Mouse (Mus musculus) embryo, embryonic 9.5 days (tissue): Measurements from ENCODE around the gene Hist1h3f.

Experiments
- DNase-seq: peaks from one replicate; pipeline ENCODE4 v3.0.0-alpha.2; 2017; ENCODE audit errors: extremely low spot score

Gene Hist1h3f

DNA sequence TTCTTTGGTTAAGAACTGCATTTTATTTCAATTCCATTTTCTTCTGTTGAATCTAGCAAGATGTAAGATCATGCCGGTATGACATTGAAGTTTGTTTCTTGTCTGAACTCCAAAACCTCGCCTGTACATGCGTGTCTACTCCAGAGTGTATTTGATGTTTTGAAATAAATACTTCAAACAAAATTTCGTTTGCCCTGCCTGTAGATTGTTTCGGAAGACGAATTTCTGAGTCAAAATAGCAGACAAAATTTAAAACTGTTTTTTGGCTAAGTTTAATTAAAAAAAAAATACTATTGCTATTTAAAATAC is 25.6 kb upstream of the Hist1h3f start:
- no peak for DNase-seq

DNA sequence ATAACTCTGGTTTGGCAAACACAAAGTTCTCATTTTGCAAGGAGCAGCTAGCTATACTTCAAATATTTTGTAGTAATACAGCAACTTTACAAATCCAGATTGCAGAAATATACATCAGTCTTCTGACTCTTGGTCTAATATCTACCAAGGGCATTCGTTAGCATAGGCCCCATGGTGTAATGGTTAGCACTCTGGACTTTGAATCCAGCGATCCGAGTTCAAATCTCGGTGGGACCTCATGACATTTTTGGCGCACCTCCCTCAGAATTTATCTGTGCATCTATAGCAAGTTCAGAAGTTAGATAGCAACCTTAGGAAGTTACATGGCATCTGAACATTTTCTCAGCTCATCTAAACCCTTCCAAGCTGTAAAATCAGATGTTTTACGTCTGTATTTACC is 25.0 kb upstream of the Hist1h3f start:
- peak; percentile 90 for DNase-seq

DNA sequence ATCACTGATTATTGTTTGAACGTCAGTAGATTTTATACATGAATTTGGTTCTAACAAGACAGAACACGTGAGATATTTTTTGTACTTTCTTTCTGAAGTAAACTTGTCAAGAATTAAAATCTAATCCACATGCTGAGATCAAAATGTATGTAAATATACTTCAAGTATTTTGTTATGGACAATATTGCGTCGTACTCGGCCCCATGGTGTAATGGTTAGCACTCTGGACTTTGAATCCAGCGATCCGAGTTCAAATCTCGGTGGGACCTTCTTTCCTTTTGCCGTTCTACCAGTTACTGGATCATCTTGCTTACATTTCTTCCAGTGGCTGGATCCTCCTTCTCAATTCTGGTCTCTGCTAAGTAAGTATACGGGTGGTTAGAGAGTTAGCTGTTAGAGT is 24.4 kb upstream of the Hist1h3f start:
- peak; percentile 90 for DNase-seq

DNA sequence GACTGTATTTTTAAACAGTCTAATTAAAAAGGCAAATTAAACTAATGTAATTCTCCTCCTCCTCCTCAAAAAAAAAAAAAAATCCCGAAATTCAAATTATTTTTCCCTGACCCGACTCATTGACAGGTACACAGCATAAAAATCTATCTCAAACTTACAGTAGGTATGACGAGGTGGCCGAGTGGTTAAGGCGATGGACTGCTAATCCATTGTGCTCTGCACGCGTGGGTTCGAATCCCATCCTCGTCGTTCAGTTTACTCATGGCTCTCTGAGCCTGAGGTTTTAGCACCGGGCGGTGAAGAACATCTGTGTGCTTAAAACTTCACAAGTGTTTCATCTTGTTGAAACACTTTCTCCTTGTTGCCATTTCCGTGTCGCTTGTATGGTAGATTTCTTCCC is 22.1 kb upstream of the Hist1h3f start:
- peak; percentile 84 for DNase-seq

DNA sequence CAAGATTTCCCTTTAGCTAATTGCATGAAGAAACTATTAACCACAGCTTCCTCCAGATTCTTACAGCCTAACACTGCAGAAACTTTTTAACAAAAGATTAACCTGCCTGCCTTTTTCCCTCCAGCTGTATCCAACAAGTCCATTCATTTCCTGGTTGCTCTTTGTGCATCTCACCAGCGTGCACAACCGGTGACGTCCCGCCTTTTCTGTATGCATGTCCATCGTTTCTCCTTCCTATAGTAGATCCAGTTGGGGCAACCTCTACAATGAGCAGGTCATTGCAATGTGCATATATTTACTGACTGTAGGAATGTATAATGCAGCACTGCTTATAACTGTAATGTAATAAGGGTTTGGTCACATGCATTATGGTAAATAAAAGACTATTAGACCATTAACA is 19.9 kb upstream of the Hist1h3f start:
- DNase-seq: no peak

DNA sequence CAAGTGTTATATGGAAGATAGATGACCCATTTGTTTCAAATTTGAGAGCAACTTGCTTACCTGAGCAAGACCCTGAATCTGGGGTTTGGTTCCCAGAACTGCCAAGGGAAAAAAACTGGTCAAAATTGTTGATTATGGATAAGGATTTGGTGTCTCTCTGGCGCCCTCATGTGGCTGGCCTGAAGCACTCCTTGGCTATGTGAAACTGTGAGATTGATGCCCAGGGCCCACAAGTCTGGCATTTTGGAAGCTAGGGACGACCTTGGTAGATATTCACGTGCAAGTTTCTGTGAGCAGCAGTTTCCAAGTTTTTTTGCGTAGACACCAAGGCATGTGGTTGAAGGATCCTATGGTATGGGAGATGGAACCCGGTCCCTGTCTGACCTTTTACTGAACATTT is 19.2 kb upstream of the Hist1h3f start:
- DNase-seq: peak; percentile 86

DNA sequence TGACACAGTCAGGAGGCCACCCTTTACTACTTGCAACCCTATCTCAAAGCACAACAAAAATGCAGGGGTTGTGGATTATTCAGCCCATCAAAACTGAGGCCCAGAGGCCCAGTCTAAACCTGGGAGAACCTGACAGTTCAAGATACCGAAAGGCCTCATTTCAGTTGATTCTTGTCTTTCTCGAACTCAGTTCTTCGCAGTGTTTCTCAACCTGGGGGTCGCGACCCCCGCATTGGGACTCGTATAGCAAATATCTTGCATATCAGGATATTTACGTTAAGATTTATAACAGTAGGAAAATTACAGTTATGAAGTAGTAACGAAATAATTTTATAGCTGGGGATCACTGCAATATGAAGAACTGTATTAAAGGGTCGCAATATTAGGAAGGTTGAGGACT is 18.0 kb upstream of the Hist1h3f start:
- DNase-seq: peak; percentile 76

DNA sequence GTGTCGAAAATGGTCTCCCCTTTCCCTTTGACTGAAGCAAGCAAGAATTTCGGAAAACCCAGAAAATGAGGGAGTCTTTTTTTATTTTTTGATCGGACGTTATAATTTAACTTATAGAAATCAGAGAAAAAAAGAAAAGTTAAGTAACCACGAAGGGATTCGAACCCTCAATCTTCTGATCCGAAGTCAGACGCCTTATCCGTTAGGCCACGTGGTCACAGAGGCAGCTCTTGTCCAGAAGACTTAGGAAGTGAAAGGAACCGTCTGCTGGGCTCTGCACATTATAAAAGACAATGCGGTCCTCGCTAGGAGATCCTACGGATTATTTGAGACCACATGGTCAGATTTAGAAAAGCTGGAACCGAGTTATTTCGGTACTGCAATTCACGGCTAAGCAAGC is 17.5 kb upstream of the Hist1h3f start:
- DNase-seq: peak; percentile 95

DNA sequence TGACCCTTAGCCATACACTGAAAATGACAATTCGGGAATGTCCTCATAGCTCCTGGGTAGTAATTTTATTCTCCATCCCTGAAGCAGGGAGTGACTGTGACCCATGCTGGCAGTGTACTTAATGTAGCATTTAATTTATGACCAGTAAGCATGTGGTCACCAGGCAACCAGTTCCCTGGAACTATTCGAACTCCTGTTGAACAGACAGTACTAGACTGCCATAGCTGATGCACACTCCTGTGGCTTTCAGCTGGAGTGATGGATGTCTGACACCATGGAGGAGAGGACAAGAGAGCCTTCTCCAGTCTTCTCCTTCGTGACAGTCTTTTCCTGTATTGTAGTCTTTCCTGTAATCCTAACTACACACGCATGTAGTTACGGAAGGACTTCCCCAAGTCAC is 14.8 kb upstream of the Hist1h3f start:
- DNase-seq: no peak

DNA sequence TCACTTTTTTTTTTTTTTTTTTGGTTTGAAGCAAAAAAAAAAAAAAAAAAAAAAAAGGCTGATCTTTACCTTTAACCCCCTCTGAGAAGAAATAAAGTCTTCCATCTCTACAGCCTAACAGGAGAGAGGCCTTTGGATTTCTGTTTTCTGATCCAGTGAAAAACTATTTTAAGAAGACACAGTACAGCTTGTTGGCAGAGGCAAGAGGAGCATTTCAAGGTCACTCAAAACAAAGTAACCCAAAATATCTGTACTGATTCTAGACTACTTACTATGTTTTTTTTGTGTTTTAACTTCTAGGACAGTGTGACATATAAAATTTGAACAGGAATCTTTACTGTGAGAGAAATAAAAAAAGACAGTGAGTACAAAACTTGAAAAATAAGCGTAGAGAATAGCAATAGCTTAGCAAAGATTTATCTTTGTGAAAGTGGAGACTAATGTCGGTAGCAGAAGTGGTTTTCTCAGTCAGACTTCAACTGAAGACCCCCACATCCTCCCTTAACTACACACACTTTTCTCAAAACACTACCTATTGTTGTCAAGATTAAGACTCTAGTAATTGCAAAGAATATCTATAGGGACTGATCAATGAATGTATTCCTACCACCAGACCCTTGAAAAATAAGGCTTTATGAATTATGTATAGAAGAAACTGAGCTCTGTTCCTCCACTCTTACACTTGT is 14.2 kb upstream of the Hist1h3f start:
- DNase-seq: no peak

DNA sequence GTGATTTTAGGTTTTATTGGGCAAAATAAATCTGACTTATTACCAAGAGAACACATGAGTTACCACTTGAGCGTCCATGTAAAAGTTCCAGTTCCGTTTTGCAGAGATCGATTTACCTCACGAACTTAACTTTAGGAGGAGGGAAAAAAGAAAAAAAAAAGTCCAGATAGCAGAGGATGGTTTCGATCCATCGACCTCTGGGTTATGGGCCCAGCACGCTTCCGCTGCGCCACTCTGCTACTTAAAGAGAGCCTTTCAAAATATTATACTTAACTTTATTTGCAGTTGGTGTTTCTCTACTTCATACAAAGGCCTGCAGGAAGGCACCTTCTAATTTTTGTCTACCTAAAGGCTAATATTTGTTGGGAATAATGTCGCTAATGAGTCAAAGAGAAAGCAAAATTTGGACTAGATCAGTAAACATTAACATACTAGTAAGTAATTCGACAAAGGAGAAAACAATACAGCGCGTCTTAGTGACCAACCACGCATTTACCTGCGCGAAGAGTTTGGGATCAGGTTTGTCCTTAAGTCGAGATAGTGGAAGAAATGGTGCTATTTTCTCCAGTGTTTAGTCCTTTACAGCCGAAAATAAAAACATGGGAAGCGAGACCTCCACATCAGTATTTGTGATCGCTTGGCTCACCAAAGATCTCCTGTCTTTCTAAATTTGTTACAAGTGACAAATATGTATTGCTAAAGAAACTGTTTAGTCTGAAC is 13.5 kb upstream of the Hist1h3f start:
- peak; percentile 84 for DNase-seq

DNA sequence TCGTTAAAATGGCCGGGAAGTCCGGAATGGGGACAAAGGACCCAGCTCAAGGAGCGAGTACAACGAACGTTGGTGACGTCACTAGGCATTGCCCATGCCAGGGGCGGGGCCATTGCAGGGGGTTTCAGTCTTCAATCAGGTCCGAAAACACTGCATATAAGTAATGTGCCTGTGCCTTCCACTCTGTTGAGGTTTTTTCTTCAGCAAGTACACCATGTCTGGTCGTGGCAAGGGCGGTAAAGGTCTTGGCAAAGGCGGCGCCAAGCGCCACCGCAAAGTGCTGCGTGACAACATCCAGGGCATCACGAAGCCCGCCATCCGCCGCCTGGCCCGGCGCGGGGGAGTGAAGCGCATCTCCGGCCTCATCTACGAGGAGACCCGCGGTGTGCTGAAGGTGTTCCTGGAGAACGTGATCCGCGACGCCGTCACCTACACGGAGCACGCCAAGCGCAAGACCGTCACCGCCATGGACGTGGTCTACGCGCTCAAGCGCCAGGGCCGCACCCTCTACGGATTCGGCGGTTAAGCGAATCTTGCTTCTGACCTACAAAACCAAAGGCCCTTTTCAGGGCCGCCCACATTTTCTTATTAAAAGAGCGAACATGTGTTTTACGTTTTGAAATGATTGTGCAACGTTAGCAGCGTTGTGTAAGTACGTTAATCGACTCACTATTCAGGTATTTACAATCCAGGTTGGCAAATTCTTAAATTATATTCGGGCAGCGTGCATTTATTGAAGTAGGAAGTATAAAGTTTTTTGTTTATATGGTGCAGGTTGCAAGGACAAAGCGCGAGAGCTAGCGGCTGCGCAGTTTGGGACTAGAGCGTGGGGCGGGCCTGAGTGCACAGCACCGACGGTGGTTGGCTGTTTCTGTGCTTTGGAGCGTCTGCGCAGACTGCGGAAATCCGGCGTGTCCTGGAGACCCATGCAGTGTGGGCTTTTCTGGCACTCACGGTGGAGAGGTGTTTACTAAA is 12.7 kb upstream of the Hist1h3f start, which contains the start of gene Hist1h4h:
TSS of gene Hist1h4h (plus strand) at position 150 of the 975 bp plus-strand sequence.
- peak; percentile 100 for DNase-seq

DNA sequence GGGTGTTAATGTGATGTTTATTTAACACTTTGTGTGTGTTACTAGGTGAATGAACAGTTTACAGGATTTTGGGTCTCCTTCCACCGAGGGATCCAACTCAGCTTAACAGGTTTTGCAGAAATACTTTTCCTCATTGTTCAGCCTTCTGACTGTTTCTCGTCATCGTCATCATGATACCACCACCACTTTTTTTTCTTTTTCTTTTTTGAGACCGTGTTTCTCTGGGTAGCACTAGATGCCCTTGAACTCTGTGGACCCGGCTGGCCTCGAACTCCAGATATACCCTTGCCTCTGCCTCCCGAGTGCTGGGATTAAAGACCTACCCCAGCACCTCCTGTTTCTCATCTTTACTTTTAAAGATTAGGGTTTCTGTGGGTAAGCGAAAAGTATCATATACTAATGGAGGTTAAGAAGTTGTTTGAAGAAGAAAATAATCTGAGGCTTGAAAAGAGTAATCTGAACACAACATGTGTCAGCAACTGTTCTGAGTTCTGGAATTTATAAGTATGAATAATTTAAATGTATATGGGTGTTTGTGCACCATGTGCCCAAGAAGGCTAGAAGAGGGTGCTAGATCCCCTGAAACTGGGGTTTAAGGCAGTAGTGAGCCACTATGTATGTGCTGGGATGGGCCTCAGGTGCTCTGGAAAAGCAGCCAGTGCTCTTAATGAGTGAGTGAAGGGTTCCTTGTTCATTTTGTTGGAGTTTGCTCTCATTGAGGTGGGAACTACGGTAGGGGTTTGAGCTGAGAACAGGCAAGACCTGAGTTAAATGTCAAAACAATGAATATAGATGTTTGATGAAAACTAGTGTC is 11.4 kb upstream of the Hist1h3f start:
- DNase-seq: peak; percentile 71

DNA sequence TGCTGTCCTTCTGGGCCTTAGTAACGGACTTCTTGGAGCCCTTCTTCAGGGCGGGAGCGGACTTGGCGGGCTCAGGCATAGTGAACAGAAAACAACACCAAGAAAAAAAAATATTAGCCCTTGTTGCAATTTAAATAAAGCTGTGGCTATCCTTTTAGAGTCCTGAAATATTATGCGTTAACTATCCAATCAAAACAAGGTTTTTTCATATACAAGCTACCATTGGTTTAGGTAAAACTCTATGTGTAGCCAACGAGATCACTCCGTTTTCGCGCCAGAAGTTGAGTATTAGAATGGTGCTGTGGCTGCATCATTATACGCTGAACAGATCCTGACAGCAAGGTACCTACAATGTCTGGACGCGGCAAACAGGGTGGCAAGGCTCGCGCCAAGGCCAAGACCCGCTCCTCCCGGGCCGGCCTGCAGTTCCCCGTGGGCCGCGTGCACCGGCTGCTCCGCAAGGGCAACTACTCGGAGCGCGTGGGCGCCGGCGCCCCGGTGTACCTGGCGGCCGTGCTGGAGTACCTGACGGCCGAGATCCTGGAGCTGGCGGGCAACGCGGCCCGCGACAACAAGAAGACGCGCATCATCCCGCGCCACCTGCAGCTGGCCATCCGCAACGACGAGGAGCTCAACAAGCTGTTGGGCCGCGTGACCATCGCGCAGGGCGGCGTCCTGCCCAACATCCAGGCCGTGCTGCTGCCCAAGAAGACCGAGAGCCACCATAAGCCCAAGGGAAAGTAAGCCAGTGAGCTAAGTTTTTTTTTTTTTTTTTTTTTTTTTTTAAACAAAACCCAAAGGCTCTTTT is 10.1 kb upstream of the Hist1h3f start, which contains the start of gene Hist1h2af:
TSS of gene Hist1h2af (plus strand) at position 347 of the 808 bp plus-strand sequence.
- peak; percentile 87 for DNase-seq

DNA sequence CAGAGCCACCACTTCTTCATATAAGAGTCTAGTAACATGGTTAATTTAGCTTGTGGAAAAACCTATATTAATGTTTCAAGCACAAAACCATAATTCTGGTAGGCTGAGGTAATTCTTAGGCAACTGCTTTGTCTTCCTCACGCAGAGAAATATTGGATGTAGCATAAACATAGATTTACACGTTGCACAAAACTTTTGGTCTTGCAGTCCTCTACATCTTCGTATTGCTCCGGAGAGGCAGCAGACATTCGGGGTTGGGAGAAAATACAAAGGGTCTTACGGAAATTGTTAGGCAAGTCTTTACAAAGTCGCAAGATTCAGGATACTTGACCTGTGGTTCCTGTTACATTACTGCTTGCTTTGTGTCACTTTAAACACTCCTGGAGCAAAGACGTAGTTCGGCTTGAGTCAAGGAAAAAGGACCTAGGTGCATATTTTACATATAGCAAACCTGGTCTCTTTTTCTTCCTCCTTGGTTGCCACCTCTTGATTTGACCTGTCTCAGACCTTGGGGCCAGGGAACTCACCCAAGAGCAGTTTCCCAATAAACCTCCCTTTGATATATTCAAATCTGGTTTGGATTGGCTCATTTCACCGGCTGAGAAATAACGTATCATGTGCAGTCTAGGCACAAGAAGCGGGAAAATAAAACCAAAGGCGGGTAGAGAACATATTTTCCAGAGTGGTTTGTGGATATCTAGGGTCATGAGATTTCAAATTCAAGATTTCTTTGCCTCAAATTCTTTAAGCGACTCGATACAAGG is 9.3 kb upstream of the Hist1h3f start:
- no peak for DNase-seq

DNA sequence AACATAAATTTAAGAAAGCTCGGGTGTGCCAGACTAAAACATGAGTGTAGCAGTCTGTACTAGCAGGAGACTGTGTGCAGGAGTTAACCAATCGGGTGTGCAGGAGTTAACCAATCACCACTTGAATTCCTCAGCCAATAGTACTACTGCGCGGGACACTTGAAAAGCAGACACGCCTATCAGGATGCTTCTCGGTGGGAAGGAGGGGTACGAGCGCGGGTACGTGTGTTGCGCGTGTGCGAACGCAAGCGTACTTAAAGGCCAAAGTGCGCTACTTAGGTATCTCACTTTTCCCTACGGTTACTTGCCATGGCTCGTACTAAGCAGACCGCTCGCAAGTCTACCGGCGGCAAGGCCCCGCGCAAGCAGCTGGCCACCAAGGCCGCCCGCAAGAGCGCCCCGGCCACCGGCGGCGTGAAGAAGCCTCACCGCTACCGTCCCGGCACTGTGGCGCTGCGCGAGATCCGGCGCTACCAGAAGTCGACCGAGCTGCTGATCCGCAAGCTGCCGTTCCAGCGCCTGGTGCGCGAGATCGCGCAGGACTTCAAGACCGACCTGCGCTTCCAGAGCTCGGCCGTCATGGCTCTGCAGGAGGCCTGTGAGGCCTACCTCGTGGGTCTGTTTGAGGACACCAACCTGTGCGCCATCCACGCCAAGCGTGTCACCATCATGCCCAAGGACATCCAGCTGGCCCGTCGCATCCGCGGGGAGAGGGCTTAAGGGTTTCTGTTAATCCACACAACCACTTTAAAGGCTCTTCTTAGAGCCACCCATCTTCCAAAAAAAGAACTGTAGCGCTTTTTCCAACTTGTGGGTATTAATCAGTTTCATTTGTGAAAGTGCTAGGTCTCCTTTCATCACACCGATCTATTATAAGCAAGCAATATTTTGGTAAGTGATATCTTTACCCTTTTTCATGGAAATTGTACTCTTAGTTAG is 8.4 kb upstream of the Hist1h3f start, which contains the start of gene Hist1h3g:
TSS of gene Hist1h3g (plus strand) at position 286 of the 939 bp plus-strand sequence.
- peak; percentile 91 for DNase-seq

DNA sequence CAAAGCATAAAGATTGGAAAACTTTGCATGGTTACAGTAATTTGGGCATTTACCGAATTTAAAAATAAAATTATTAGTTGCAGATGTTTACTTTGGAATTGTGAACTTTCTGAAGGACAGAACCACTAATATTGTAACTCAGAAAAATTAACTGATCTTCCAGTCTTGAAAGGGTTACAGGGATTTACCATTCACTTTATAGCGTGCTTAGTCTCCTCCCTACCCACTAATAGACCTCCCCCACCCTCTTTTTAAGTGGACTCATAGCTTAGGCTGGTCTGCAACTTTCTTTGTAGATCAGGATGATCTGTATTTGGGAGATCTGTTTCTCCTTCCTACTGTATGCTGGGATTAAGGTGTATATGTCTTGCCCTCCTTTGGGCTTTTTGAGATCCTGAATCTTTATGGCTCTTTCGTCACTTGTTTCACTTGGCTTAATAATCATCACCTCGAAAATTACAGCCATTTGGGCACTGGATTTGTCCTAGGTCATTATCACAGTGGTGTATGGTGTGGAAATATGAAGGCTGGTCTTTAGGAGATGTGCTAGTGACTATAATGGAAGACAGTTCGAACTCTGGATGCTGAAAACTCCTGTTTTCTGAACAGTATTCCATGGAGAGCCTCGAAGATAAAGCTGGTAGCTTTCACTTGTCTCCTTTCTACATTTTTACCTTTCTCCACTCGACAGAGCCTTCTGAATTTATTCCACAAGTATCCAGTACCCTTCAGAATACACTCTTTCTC is 7.6 kb upstream of the Hist1h3f start:
- peak; percentile 72 for DNase-seq
